Mouse (Mus musculus): Measurements from ENCODE around the gene Kcnk13.

Gene Kcnk13

GRCm38 (mm10) chr12:100015146-100015545 lies 50.8 kb downstream of the Kcnk13 start:
- no peak for DNase-seq (ENCODE audit: low read depth, low spot score)

GRCm38 (mm10) chr12:100017709-100018108 lies 53.4 kb downstream of the Kcnk13 start:
- DNase-seq (ENCODE audit: low read depth, low spot score), result peak; percentile 30

DNA sequence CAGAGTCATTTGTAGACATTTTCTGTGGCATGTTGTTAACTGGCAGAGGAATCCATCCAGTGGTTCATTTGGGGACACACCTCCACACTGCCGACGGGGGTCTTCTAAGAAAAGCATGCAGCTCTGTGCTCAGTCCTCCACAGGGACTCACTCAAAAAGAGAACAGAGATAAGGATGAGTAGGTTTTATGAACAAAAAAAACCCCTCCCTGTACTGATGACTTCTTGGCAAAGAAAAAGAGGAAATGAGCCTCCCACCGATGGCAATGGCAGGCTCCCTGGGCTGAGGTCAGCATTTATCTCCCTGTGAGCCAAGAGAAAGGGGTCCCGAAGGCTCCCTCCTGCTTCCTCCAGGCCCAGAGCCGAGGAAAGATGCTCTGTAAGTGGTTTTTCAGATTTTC lies 58.2 kb downstream of the Kcnk13 start:
- no peak for DNase-seq (ENCODE audit: low read depth, low spot score)

GRCm38 (mm10) chr12:100023821-100024365 lies 59.6 kb downstream of the Kcnk13 start:
- DNase-seq (ENCODE audit: low read depth, low spot score), result no peak

GRCm38 (mm10) chr12:100025675-100026074 lies 61.4 kb downstream of the Kcnk13 start:
- DNase-seq (ENCODE audit: low read depth, low spot score), result no peak

DNA sequence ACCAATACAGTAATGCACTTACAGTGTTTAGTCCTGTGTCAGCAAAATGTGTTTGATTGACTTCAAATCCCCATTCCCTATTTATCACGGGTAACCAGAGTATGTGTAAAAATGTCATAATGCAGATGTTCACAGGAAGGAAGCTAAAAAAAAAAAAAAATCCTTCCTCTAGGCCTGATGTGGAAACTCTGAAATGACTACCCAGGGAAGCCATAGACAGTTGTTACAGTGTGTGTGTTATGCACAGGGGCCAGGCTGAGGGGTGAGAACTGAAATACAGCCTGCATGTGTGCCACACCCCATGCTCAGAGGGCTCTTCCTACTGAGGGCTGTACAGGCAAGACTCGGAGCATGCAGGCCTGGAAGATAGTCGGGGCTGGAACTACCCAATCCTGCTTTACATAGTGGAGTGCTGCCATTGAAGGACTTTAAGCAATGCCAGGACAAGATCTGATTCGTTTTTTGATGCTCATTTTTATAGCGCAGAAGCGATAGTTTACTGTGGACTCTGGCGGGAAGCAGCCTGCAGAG lies 62.5 kb downstream of the Kcnk13 start:
- no peak for DNase-seq (ENCODE audit: low read depth, low spot score)

DNA sequence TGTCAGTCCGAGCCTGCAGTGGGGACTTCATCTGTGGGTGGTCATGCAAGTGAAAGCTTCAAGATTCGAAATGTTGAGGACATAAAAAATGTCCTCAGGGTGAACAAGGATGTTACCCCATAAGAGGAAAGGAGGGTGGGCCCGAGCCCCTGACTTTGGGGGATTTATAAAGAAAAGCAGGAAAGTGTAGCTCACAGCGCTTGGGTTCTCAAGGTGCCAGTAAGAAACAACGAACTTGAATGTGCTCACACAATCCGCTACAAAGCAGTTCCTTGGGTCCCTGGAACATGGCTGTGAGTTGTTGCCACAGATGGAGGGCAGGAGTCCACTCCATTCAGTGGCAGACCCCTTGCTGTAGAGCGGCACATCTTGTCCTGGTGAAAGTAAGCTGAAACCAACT lies 63.0 kb downstream of the Kcnk13 start:
- DNase-seq (ENCODE audit: low read depth, low spot score), result no peak

- no peak for DNase-seq (ENCODE audit: low read depth, low spot score)
These were observed 67.4 kb downstream of the Kcnk13 start for GRCm38 (mm10) chr12:100031681-100032080.

GRCm38 (mm10) chr12:100032521-100032920 lies 68.2 kb downstream of the Kcnk13 start:
- DNase-seq (ENCODE audit: low read depth, low spot score), result no peak

DNA sequence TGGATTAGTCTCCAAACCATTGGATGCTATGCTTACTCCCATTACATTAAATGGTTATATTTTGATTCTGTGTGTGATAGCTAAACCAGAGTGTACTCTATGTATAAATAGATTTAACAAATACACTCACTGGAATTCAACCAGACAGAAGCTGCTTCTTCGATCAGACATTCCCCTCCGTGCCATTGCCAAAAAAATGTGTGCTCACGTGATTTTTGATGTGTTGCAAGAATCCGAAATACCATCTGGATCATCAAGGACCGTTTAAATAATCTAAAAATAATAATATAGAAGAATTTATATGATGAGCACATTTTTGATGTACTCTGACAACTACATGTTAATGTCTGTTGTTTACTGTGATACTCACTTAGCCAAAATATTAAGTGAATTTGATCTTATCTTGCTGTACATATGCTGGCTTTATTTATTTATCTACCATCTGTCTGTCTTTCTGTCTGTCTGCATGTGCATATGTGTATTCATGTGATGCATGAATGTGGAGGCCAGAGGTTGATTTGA lies 74.5 kb downstream of the Kcnk13 start:
- peak; percentile 26 for DNase-seq (ENCODE audit: low read depth, low spot score)

- no peak for DNase-seq (ENCODE audit: low read depth, low spot score)
These were observed 77.8 kb downstream of the Kcnk13 start for GRCm38 (mm10) chr12:100042116-100042515.

- peak; percentile 67 for DNase-seq (ENCODE audit: low read depth, low spot score)
These were observed 80.4 kb downstream of the Kcnk13 start for GRCm38 (mm10) chr12:100044704-100045103.

DNA sequence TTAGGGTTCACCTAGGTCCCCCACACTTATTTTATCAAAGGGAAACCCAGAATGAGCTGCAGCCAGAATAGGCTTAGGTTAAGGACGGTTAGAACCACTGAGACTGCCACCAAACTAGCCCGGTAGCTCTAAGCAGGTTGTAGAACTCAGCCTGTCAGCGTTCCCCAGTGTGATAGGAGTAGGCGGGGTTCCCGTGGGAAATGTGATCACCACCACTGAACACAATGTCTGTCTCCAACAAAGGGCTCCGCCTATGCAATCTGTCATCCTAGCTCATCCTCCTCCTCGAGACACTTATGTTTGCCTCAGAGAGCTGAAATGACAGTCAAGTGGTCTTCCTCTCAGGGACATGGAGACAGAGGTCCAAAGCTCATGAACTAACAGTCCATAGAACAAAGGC lies 86.3 kb downstream of the Kcnk13 start:
- peak; percentile 76 for DNase-seq (ENCODE audit: low read depth, low spot score)

GRCm38 (mm10) chr12:100053617-100054016 lies 89.3 kb downstream of the Kcnk13 start:
- no peak for DNase-seq (ENCODE audit: low read depth, low spot score)

GRCm38 (mm10) chr12:100061071-100061470 lies 96.8 kb downstream of the Kcnk13 start:
- DNase-seq (ENCODE audit: low read depth, low spot score), result no peak

DNA sequence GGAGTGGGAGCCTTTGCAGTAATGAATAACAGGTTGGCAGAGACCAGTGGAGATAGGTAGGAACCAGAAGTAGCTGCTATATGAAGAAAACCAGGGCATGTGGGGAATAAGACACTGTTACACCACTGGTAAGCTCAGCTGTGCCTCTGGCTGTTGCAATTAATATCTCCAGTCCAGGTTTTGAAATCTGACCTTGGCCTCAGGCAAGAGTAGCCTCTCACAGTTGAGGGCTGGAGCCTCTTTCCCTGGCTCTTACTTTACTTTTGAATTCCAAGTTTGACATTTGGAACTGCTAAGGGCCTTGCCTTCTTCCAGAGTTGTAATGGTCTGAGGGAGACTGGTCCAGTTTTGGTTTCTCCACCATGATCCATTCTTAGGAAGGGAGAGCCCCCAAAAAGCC lies 97.5 kb downstream of the Kcnk13 start:
- DNase-seq (ENCODE audit: low read depth, low spot score), result no peak

DNA sequence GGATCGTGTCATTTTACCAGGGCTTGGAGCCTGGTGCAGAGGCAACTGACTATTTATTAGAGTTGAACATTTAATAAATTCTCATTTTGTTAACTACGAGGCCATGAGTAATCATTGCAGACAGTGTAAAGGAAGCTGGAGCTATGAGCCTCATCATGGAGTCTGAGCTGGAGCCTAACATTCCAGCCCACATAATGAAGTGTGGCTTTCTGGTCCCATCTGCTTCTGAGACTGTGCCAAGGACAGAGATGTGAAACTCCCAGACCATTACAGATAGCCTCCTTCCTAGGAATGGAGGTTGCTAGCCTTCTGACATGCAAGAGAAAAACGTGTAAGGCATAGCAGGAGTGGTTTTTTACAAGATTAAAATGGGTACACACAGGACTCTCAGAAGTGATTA lies 98.3 kb downstream of the Kcnk13 start:
- DNase-seq (ENCODE audit: low read depth, low spot score), result no peak

DNA sequence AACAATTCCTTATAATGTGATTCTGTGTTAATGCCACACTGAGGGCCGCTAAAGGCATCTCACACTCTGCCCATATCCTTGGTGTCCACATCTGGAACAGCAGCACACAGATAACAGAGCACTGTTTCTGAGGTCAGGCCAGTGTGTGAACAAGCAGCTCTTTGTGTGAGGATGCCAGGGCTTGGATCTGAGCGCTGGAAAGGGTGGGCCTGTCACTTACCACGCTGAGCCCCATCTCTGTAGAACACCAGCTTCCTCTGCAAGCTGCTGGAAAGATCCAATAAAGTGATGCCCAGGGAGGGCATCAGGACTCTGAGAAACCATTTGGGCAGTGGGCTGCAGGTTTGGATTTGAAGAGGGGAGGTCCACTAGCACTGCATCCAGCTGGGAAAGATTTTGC lies 100.8 kb downstream of the Kcnk13 start:
- DNase-seq (ENCODE audit: low read depth, low spot score), result peak; percentile 93

DNA sequence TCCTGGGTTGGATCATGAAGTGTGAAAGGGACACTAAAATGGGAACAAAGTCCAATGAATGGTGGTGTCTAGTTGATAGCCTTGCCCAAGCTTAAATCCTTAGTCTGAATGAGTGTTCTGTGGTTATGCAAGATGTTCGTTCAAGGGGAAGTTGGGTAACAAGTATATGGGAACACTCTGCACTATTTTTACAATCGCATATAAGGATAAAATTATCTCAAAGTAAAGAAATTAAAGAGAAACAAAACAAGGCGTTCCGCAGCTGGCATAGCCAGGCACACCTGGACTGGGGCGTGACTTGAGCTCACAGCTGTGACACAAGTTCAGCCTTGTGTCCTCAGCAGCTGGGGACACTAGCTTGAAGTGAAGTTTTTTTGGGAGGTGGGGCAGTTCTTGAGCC lies 103.2 kb downstream of the Kcnk13 start:
- no peak for DNase-seq (ENCODE audit: low read depth, low spot score)

- peak; percentile 95 for DNase-seq (ENCODE audit: low read depth, low spot score)
These were observed 108.9 kb downstream of the Kcnk13 start for GRCm38 (mm10) chr12:100073201-100073672.

DNA sequence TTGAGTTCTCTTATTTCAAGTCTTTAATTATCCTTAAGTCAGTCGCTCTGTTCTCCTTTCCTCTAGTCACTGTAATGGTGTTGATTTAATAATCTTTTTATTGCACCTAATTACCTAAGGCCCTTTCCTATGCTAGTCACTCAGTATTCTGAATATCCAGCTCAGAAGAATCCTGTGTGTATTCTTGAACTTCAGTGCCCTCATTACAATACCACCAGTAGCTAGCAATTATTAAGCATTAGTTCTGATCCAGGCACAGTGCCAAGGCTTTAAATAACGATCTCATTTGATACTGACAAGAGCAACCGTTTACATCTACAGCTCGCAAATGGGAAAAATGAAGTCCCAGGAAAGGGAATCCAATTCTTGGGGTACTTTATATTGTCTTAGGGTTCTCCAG lies 111.4 kb downstream of the Kcnk13 start:
- DNase-seq (ENCODE audit: low read depth, low spot score), result peak; percentile 58

DNA sequence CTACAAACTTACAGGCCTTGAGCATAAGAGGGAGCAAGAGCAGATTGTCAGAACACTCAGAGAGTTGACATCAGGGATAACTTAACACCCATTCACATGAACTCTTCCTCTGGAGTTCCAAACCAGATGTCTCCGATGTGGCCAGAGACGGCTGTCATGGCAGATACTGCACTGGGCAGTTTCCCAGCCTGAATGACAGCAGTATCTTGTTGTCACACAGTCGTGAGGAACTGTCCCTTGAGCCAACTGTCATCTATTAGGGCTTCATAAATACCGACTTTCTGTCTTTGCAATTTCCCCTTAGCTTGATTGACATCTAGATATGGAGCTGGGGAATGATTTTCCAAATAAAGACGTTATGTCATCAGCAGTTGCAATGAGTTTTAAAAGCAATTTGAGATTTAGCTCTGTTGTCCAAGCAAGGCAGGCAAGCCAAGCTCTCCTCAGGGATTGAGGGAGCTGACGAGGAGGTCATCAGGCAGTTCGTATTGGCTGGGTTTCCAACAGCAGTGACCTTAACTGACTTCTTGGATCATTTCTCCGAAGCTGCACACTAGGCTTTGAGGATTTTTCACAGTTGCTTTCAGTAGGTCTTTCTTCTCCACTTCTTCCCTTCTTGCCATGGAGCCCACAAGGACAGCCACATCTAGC lies 115.5 kb downstream of the Kcnk13 start:
- DNase-seq (ENCODE audit: low read depth, low spot score), result no peak

DNA sequence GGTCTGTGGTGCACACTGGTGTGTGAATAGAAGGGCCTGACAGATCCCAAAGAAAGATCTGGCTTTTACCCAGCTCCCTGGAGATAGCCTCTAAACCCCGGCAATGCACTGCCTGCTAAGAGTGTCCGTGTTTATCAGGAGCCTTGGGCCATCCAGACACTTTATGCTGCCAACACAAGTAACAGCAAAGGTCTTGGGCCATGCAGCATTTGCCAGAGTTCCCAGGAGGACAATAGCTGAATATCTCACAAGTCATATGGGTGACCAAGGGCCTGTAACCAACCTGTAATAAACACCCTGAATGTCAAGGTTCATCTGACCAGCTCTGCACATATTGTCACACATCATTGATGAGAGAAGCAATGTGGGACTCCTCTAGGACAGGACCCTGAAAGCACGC lies 123.7 kb downstream of the Kcnk13 start:
- no peak for DNase-seq (ENCODE audit: low read depth, low spot score)

Data from brain, adult 2 months (tissue).